Comparison of ENCODE assay signal across 26 mouse cellular contexts in genomic region chr7:63916268-63916907, GRCm38 (mm10). TPM values are rescaled to one million over a fixed set of nuclear protein-coding genes. Genes with fewer than 3 reads are reported as not detected.
DNase-seq lines count a peak whose midpoint lies in the region; ATAC-seq and TF ChIP-seq lines count a peak whose summit lies in the region.
"Had no signal": no experiment of that assay in that cellular context is flagged by ENCODE, and none has a peak within 500 bp of the region (broad histone marks: within the 10 kb centered on the region; RNA-seq: fewer than 3 reads in every experiment).

E030018B13Rik (plus strand) TSS chr7:63916857.

- 72% methylated on average over 6 of the region's 6 CpGs for WGBS in heart, postnatal 0 days
- WGBS in liver, postnatal 0 days (ENCODE audit: insufficient replicate concordance), result 78% methylated on average over 6 of the region's 6 CpGs
- WGBS in liver, embryonic 12.5 days (ENCODE audit: insufficient replicate concordance), result 76% methylated on average over 6 of the region's 6 CpGs

- H3K4me3 ChIP-seq in heart, postnatal 0 days (ENCODE audit: low read depth, low read length), result no peak within 1 kb of the TSS
- H3K4me3 ChIP-seq in liver, postnatal 0 days (ENCODE audit: low read depth, low read length), result no peak within 1 kb of the TSS
- H3K4me3 ChIP-seq in liver, embryonic 12.5 days, result no peak within 1 kb of the TSS
- H3K4me3 ChIP-seq: embryonic facial prominence, embryonic 12.5 days; forebrain, embryonic 15.5 days; lung, embryonic 15.5 days; stomach, embryonic 15.5 days had no signal

- no peak for ATAC-seq in heart, postnatal 0 days (ENCODE audit: insufficient read depth, low read depth)
- no peak for ATAC-seq in liver, postnatal 0 days
- no peak for ATAC-seq in liver, embryonic 12.5 days
- ATAC-seq: forebrain, embryonic 15.5 days; hindbrain, embryonic 16.5 days; midbrain, embryonic 16.5 days had no signal

- H3K36me3 ChIP-seq in heart, postnatal 0 days (replicated peaks; ENCODE audit: control insufficient read depth, insufficient read depth, low read length), result no peaks in the 10 kb centered on the region
- H3K36me3 ChIP-seq in liver, postnatal 0 days (replicated peaks; ENCODE audit: insufficient read depth, low read length), result peaks cover 13% of the 10 kb centered on the region; the same call in 1 of the 2 replicates
- peaks cover 12% of the 10 kb centered on the region; the same call in 1 of the 2 replicates for H3K36me3 ChIP-seq in liver, embryonic 12.5 days
- H3K36me3 ChIP-seq: embryonic facial prominence, embryonic 12.5 days; forebrain, embryonic 15.5 days; lung, embryonic 15.5 days; stomach, embryonic 15.5 days had no signal

- H3K4me1 ChIP-seq in heart, postnatal 0 days (ENCODE audit: control insufficient read depth, insufficient read depth), result peaks cover 94% of the 10 kb centered on the region
- peaks cover 94% of the 10 kb centered on the region for H3K4me1 ChIP-seq in liver, postnatal 0 days (ENCODE audit: insufficient read depth)
- H3K4me1 ChIP-seq in liver, embryonic 12.5 days, result peaks cover 90% of the 10 kb centered on the region

- intact Hi-C loops in heart, postnatal 36 days (cut with DNase I), result no loop called here

- no peak within 1 kb of the TSS for H3K9ac ChIP-seq in heart, postnatal 0 days (replicated peaks; ENCODE audit: low read depth, low read length)
- no peak within 1 kb of the TSS for H3K9ac ChIP-seq in liver, postnatal 0 days (replicated peaks)
- H3K9ac ChIP-seq in liver, embryonic 12.5 days, result no peak within 1 kb of the TSS
- H3K9ac ChIP-seq: embryonic facial prominence, embryonic 12.5 days; forebrain, embryonic 15.5 days; lung, embryonic 15.5 days; stomach, embryonic 15.5 days had no signal

- no peak within 1 kb of the TSS for H3K4me2 ChIP-seq in heart, postnatal 0 days (ENCODE audit: low read depth, low read length)
- H3K4me2 ChIP-seq in liver, postnatal 0 days (ENCODE audit: low read depth, low read length), result no peak within 1 kb of the TSS
- no peak within 1 kb of the TSS for H3K4me2 ChIP-seq in liver, embryonic 12.5 days
- H3K4me2 ChIP-seq: embryonic facial prominence, embryonic 12.5 days; forebrain, embryonic 15.5 days; lung, embryonic 15.5 days; stomach, embryonic 15.5 days had no signal

- no peak for DNase-seq in heart, postnatal 0 days (ENCODE audit: low spot score)
- DNase-seq in heart, postnatal 36 days, result no peak
- DNase-seq in liver, postnatal 0 days, result no peak
- peak; percentile 63 to 65 for DNase-seq in cerebellum, postnatal 36 days
- DNase-seq in embryo, embryonic 10 days (ENCODE audit: low spot score), result no peak
- no peak for DNase-seq in urinary bladder, adult 2 months (ENCODE audit: low spot score)
- DNase-seq: adrenal gland, postnatal 36 days; kidney, adult 11 months; kidney, postnatal 36 days; liver; right cerebral cortex, adult 18-20 months; thymus, adult 2 months had no signal

- H3K27ac ChIP-seq in heart, postnatal 0 days (ENCODE audit: low read depth), result peak within 1 kb of the TSS; percentile 73
- H3K27ac ChIP-seq in liver, postnatal 0 days (ENCODE audit: low read depth), result peak within 1 kb of the TSS; percentile 62; the same call in 1 of the 2 replicates
- H3K27ac ChIP-seq in liver, embryonic 12.5 days, result no peak within 1 kb of the TSS
- H3K27ac ChIP-seq: embryonic facial prominence, embryonic 12.5 days; forebrain, embryonic 15.5 days; stomach, embryonic 15.5 days had no signal

- no peak for TF ChIP-seq CTCF in heart, postnatal 0 days (IDR thresholded peaks at IDR 0.05; ENCODE audit: low read depth)
- TF ChIP-seq CTCF in liver, postnatal 0 days (IDR thresholded peaks at IDR 0.05; ENCODE audit: low read depth), result no peak

- no peaks in the 10 kb centered on the region for H3K9me3 ChIP-seq in heart, postnatal 0 days (replicated peaks; ENCODE audit: control insufficient read depth, low read length)
- H3K9me3 ChIP-seq in liver, postnatal 0 days (ENCODE audit: low read length), result no peaks in the 10 kb centered on the region
- H3K9me3 ChIP-seq in liver, embryonic 12.5 days (replicated peaks), result no peaks in the 10 kb centered on the region
- H3K9me3 ChIP-seq: embryonic facial prominence, embryonic 12.5 days; forebrain, embryonic 15.5 days; lung, embryonic 15.5 days; stomach, embryonic 15.5 days had no signal

- TF ChIP-seq EP300 in heart, postnatal 0 days (IDR thresholded peaks at IDR 0.05; ENCODE audit: low read depth), result no peak
- no peak for TF ChIP-seq EP300 in liver, postnatal 0 days (IDR thresholded peaks at IDR 0.05; ENCODE audit: low read depth)

- H3K27me3 ChIP-seq in heart, postnatal 0 days (ENCODE audit: control insufficient read depth, insufficient read depth, low read length), result no peaks in the 10 kb centered on the region
- H3K27me3 ChIP-seq in liver, postnatal 0 days (ENCODE audit: insufficient read depth, low read length), result no peaks in the 10 kb centered on the region
- H3K27me3 ChIP-seq in liver, embryonic 12.5 days (replicated peaks), result no peaks in the 10 kb centered on the region
- H3K27me3 ChIP-seq: embryonic facial prominence, embryonic 12.5 days; forebrain, embryonic 15.5 days; lung, embryonic 15.5 days; stomach, embryonic 15.5 days had no signal

RNA-seq across cellular contexts. Expression of gene E030018B13Rik, which starts in this region (rescaled TPM):
- not detected in 2 replicates for total RNA-seq in heart, postnatal 0 days (2014; rRNA removed; ENCODE audit: low replicate concordance)
- 0.11 and 0.15 TPM in 2 replicates for polyA plus RNA-seq in heart, postnatal 0 days (2015; fragmentation: Nextera tagmentation; extraction: Ambion mirVana)
- total RNA-seq in heart, postnatal 36 days (2021), result not detected
- 0.14 TPM in 1 of 2 replicates, not detected in the other for polyA plus RNA-seq in liver, postnatal 0 days (2015; fragmentation: Nextera tagmentation; extraction: Ambion mirVana)
- not detected in 2 replicates for polyA plus RNA-seq in liver, embryonic 12.5 days (2016; fragmentation: Nextera tagmentation; extraction: Ambion mirVana)
- polyA plus RNA-seq in urinary bladder, adult 2 months (2012; rRNA removed), result not detected in 2 replicates
- total RNA-seq: adrenal gland, postnatal 36 days; ES-E14; heart, adult 18-20 months; layer of hippocampus, postnatal 14 days; left cerebral cortex, postnatal 36 days; megakaryocyte-erythroid progenitor cell, adult 5-6 weeks had no signal
- polyA plus RNA-seq: embryonic facial prominence, embryonic 12.5 days; hindbrain, embryonic 16.5 days; midbrain, embryonic 16.5 days; neural tube, embryonic 11.5 days; spleen, adult 2 months; thymus, adult 2 months had no signal

Comparison
In these comparisons a context has a peak if more than half of its experiments do, and no peak if none do; other contexts are left out.
1. DNase-seq: peak in cerebellum, postnatal 36 days (2 of 2); none in heart, postnatal 0 days (single experiment), heart, postnatal 36 days (0 of 2), liver, postnatal 0 days (single experiment), embryo, embryonic 10 days (single experiment) and urinary bladder, adult 2 months (single experiment).